Mouse (Mus musculus): ENCODE measurements around the gene Hipk2.

GRCm38 (mm10) chr6:38785747-38786146 lies 90.2 kb downstream of the Hipk2 start:
- TF ChIP-seq POLR2A (IDR thresholded peaks at IDR 0.05; ENCODE audit: extremely low read depth, insufficient read depth, low read length) = no peak
- TF ChIP-seq CTCF (IDR thresholded peaks at IDR 0.05; ENCODE audit: extremely low read depth, insufficient read depth, low read length) = no peak
